Mouse (Mus musculus) kidney, postnatal 0 days (tissue): ENCODE measurements around the gene Mapkbp1. TPM values are rescaled to one million over a fixed set of nuclear protein-coding genes. Genes with fewer than 3 reads are reported as not detected.
A peak's percentile ranks its signal among the peaks of the same experiment; 100 is the strongest.

Experiments used
- ATAC-seq: fragments of 200-750 bp; cut with Nextera tagmentation; replicated peaks from 2 replicates; pipeline ENCODE4 v1.8.0; 2017; ENCODE audit warnings: low read depth, moderate number of reproducible peaks, moderate TSS enrichment, moderate library complexity; ENCODE audit not compliant: low FRiP score
- DNase-seq: peaks from one replicate; pipeline ENCODE4 v3.0.0-alpha.2; 2016; ENCODE audit warnings: low spot score
- H3K27ac ChIP-seq: fragments of 300-500 bp; sonication (generic); 2 replicates; pipeline ENCODE4 v1.5.1; 2014; ENCODE audit warnings: mild to moderate bottlenecking
- H3K27me3 ChIP-seq: fragments of 300-500 bp; sonication (generic); 2 replicates; pipeline ENCODE4 v1.6.1; 2014; ENCODE audit warnings: low read length, mixed read lengths; ENCODE audit not compliant: insufficient read depth
- H3K36me3 ChIP-seq: fragments of 300-500 bp; sonication (generic); 2 replicates; pipeline ENCODE4 v1.6.1; 2014; ENCODE audit warnings: low read length, mixed read lengths; ENCODE audit not compliant: insufficient read depth
- H3K4me1 ChIP-seq: fragments of 300-500 bp; sonication (generic); replicated peaks from 2 replicates; pipeline ENCODE4 v1.6.1; 2014; ENCODE audit warnings: antibody characterized with exemption, low read length, mixed read lengths; ENCODE audit not compliant: insufficient read depth
- H3K4me2 ChIP-seq: fragments of 300-500 bp; sonication (generic); 2 replicates; pipeline ENCODE4 v1.6.1; 2014; ENCODE audit warnings: mild to moderate bottlenecking, low read length, moderate library complexity, mixed read lengths
- H3K4me3 ChIP-seq: fragments of 300-500 bp; sonication (generic); replicated peaks from 2 replicates; pipeline ENCODE4 v1.5.1; 2014; ENCODE audit warnings: low read depth, low read length
- H3K9ac ChIP-seq: fragments of 300-500 bp; sonication (generic); 2 replicates; pipeline ENCODE4 v1.6.1; 2014; ENCODE audit warnings: low read depth, low read length
- H3K9me3 ChIP-seq: fragments of 300-500 bp; sonication (generic); replicated peaks from 2 replicates; pipeline ENCODE4 v1.6.1; 2016; ENCODE audit warnings: low read length, inconsistent platforms, mixed read lengths
- CTCF ChIP-seq: IDR thresholded peaks from 2 replicates; pipeline ENCODE4 v1.5.1; 2016; ENCODE audit warnings: antibody characterized with exemption, low read depth, mild to moderate bottlenecking, moderate library complexity
- WGBS: fragments of 180-500 bp; shearing (Covaris S2); extraction: QIAGEN DNeasy Blood & Tissue Kit; methylation state at CpG from one replicate; pipeline ENCODE4 v1.1.7; 2014; 5-methylcytosine and 5-hydroxymethylcytosine counted together
- polyA plus RNA-seq: library from polyadenylated mRNA; unstranded; fragments of >200 nt; fragmentation: Nextera tagmentation; extraction: Ambion mirVana; gene quantifications from 2 replicates; pipeline ENCODE4 v1.2.1, GENCODE M21; 2015

Mapkbp1 gene
- polyA plus RNA-seq, 1 experiment from 2014 or later, result 1.9 TPM

- H3K36me3 ChIP-seq, result 0 out of 2 replicates have a peak, but pooled peaks cover 2% of the 10 kb centered on the region
- peaks cover 5% of the 10 kb centered on the region; the same call in 1 of the 2 replicates for H3K4me1 ChIP-seq
- no peak overlapping the region for H3K27ac ChIP-seq
- no peak overlapping the region for H3K4me3 ChIP-seq
- H3K9ac ChIP-seq, result no peak overlapping the region
- H3K27me3 ChIP-seq, result no peaks in the 10 kb centered on the region
- no peaks in the 10 kb centered on the region for H3K9me3 ChIP-seq
- WGBS, result 90% methylated on average over 2 of the region's 2 CpGs
- ATAC-seq (no peak), DNase-seq (no peak)
- no peak overlapping the region for H3K4me2 ChIP-seq
- no peak for TF ChIP-seq CTCF
Observed at GRCm38 (mm10) chr2:120003970-120004369, 31.5 kb downstream of the Mapkbp1 start.

- H3K4me2 ChIP-seq, result no peak overlapping the region
- 0 out of 2 replicates have a peak, but pooled peaks cover 2% of the 10 kb centered on the region for H3K36me3 ChIP-seq
- WGBS, result 95% methylated on average over 7 of the region's 7 CpGs
- no peak for ATAC-seq
- no peak overlapping the region for H3K4me3 ChIP-seq
- no peak for TF ChIP-seq CTCF
- no peak overlapping the region for H3K27ac ChIP-seq
- no peak overlapping the region for H3K9ac ChIP-seq
- no peaks in the 10 kb centered on the region for H3K27me3 ChIP-seq
- no peaks in the 10 kb centered on the region for H3K9me3 ChIP-seq
- no peak for DNase-seq
- H3K4me1 ChIP-seq, result no peaks in the 10 kb centered on the region
Observed at GRCm38 (mm10) chr2:120006696-120007095, 34.2 kb downstream of the Mapkbp1 start.

DNA sequence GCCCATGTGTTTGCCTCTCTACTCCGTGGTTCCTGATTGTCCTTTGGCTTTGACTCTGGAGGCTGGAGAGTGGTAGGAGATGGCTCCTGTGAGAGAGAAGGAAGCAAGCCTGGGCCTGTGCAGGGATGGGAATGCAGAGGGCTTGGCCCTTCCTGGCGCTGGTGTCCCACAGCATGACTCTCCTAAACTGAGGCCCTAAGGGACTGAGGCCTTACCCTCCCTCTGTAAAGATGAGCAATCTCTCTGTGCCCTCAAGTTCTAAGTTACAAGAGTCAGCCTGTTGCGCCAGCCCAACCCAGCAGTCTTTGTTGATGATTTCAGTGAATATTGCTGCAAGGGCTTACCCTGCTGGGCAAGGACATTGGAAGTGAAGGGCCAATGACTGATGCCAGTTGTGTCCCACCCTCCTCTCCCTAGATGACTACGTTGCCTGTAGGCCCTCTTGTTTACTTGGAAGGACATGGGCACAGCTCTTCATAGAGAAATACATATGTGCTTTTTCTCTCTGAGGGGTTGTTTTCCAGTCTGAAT lies 35.2 kb downstream of the Mapkbp1 start:
- Histone ChIP-seq H3K9ac (no peak overlapping the region), H3K9me3 (no peaks in the 10 kb centered on the region), H3K4me2 (no peak overlapping the region), H3K27ac (no peak overlapping the region), H3K4me3 (no peak overlapping the region), H3K36me3 (peaks cover 3% of the 10 kb centered on the region; the same call in 1 of the 2 replicates), H3K4me1 (no peaks in the 10 kb centered on the region), H3K27me3 (no peaks in the 10 kb centered on the region)
- no peak for TF ChIP-seq CTCF
- ATAC-seq (no peak), DNase-seq (no peak)
- 88% methylated on average over 4 of the region's 4 CpGs for WGBS

DNA sequence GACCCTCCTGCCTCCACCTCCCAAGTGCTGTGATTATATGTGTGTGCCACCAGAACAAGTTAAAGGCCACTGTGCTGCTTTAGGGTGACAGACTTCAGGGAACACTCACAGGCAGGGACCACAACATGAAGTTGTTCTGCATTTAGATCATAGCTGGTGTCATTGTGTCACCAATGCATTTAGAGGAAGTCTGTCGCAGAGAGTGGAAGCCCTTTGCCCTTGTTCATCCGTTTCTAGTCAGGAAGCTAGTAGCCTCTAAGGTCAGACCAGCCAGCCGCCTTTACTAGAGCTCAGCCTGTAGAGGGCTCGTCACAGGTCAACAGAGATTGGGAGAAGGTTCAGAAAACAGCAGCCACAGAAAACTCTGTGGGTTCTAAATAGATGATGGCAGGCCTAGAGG lies 36.2 kb downstream of the Mapkbp1 start:
- TF ChIP-seq CTCF, result no peak
- H3K4me2 ChIP-seq, result no peak overlapping the region
- DNase-seq, result peak; percentile 66
- no peak overlapping the region for H3K27ac ChIP-seq
- peaks cover 9% of the 10 kb centered on the region for H3K36me3 ChIP-seq
- H3K9ac ChIP-seq, result no peak overlapping the region
- H3K27me3 ChIP-seq, result no peaks in the 10 kb centered on the region
- H3K4me3 ChIP-seq, result no peak overlapping the region
- no peaks in the 10 kb centered on the region for H3K4me1 ChIP-seq
- no peaks in the 10 kb centered on the region for H3K9me3 ChIP-seq
- 25% methylated on average over 4 of the region's 4 CpGs for WGBS
- no peak for ATAC-seq

DNA sequence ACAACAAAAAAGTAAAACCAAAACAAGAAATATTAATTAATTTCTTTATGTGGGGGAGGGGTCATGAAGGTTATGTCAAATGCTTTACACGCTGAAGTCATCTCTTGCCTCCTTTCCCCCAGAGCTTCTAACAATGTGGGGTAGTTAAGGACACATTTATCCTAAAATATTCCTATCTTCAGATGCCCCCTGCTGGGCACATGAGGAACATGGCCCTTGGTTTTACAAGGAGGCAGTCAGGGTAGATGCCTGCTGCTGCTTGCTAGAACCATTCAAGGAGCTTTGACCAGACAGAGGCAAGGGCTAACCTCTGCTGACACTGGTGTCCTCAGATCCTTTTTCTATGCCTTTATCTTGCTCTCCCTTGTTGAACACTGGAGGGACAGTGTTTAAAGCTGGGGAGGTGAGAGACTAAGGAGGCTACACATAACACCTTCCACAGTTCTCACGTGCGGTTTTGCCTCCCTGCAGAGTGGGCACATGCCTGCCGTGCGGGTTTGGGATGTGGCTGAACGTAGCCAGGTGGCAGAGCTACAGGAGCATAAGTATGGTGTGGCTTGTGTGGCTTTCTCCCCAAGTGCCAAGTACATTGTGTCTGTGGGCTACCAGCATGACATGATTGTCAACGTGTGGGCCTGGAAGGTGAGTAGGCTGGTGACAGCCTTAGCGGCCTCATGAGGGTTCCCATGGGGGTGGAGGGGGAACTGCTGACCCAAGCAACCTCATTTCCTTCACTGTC lies 39.1 kb downstream of the Mapkbp1 start:
- Histone ChIP-seq H3K4me2 (no peak overlapping the region), H3K9me3 (no peaks in the 10 kb centered on the region), H3K4me3 (no peak overlapping the region), H3K4me1 (no peaks in the 10 kb centered on the region), H3K36me3 (peaks cover 28% of the 10 kb centered on the region), H3K9ac (no peak overlapping the region), H3K27ac (no peak overlapping the region), H3K27me3 (no peaks in the 10 kb centered on the region)
- DNase-seq, result peak; percentile 84
- ATAC-seq, result no peak
- peak; percentile 79 for TF ChIP-seq CTCF
- 73% methylated on average over 8 of the region's 8 CpGs for WGBS

DNA sequence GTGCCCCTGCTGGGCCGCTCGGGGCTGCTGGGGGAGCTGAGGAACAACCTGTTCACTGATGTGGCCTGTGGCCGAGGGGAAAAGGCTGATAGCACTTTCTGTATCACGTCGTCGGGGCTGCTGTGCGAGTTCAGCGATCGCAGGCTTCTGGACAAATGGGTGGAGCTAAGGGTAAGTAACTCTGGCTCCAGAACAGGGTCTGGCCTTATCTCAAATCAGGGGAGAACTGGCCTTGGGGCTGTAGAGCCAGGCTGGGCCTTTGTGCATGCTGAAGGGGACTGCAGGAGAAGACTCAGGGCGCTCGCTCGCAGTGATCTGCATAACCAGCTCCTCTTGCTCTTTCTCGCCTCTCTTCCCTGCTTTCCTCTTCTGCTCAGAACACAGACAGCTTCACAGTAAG lies 40.4 kb downstream of the Mapkbp1 start:
- H3K27me3 ChIP-seq, result no peaks in the 10 kb centered on the region
- DNase-seq (no peak), ATAC-seq (no peak)
- 92% methylated on average over 13 of the region's 13 CpGs for WGBS
- H3K27ac ChIP-seq, result no peak overlapping the region
- H3K9ac ChIP-seq, result no peak overlapping the region
- H3K4me3 ChIP-seq, result no peak overlapping the region
- peaks cover 41% of the 10 kb centered on the region for H3K36me3 ChIP-seq
- no peaks in the 10 kb centered on the region for H3K4me1 ChIP-seq
- no peaks in the 10 kb centered on the region for H3K9me3 ChIP-seq
- no peak overlapping the region for H3K4me2 ChIP-seq
- TF ChIP-seq CTCF, result no peak
